Mouse (Mus musculus) right cerebral cortex, adult 18-20 months (tissue): ENCODE results near the gene Tcl1b2.
"Not testable (repeated sequence)": the region's sequence is repeated elsewhere in the genome, so short reads cannot be mapped to it uniquely, and the experiment has no call there.

Experiments used
- DNase-seq: peaks from one replicate; pipeline ENCODE4 v3.0.0; 2022; ENCODE audit warnings: mixed read lengths

Gene Tcl1b2

DNA sequence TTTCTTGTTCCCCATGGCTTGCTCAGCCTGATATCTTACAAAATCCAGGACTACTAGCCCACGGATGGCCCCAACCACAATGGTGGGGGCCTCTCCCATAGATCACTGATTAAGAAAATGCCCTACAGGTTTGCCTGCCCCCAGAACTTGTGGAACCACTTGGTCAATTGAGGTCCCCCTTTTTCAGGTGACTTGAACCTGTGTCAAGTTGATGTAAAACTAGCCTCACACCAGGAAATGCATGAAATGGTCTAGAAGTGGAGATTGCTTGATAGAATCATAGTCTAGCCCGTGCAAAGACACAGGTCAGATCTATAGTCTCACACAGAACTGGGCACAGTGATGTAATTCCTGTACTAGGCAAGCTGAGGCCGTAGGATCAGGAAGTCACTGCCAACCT, at the start of gene Tcl1b2:
Gene Tcl1b2, plus strand, starts transcription at position 301 of the 400 bp plus-strand sequence.
- no peak for DNase-seq

DNA sequence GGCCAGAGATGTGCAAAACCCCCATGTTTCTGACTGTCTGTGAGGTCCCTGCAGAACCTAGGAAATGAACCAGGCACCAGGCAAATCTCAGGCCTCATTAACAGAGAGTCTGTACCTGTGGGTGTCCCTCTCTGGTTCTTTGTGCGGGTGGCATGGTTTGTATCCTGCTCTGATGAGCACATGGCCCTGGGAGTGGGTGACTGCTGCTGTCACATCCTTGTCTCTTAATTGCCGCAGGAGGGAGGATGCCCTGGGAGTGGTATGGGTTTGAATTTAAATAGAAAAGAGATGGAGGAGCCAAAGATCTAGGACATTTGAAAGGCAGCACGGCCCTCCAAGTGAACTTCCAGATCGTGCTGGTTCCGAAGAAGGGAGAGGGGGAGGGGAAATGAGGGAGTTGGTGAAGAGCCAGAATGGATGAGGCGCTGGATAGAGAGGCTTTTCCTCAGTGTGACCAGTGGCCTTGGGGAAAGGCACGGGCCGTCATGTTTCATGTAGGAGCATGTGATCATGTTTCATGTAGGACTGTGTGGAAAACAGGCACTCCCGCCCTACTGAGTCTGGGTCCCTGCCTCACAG, 46.3 kb upstream of the Tcl1b2 start:
- no peak for DNase-seq

- peak; percentile 53 for DNase-seq
Observed at GRCm38 (mm10) chr12:105102901-105103300, 42.9 kb upstream of the Tcl1b2 start.

- DNase-seq = peak; percentile 58
Observed at GRCm38 (mm10) chr12:105104036-105104435, 41.8 kb upstream of the Tcl1b2 start.

DNA sequence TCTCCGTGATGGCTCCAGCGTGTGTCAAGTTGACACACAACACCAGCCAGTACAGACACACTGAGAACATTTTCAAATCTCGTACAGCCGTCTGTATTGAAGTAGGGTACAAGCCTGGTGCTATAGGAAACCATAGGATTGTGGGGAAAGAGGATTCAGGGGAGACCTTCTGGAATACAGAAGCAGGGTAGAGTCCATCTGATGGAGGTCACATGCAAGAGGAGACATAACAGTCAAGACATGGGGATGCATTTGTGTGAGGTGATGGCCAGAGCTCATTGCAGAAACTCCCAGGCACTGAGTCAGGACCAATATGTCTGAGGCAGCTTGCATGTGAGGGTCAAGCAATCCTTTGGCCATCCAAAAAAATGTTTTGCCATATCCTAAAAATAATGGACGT, 40.5 kb upstream of the Tcl1b2 start:
- DNase-seq = no peak

DNA sequence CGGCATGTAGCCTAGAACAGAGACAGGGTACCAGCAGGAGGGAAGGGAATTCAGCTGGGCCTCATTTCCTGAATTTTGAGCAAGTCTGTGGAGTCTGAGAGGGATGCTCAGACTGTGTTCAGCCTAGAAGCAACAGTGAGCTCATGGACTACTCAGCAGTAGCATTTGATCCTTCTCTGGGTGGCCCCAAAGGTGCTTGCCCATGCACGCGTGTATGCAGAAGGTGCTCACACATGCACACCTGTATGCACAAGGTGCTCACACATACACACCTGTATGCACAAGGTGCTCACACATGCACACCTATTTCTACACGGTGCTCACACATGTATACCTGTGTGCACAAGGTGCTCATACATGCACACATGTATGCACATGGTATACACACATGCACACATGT, 37.0 kb upstream of the Tcl1b2 start:
- DNase-seq = no peak

- DNase-seq = peak; percentile 64
Observed at GRCm38 (mm10) chr12:105109406-105109805, 36.4 kb upstream of the Tcl1b2 start.

- no peak for DNase-seq
Observed at GRCm38 (mm10) chr12:105109812-105110211, 36.0 kb upstream of the Tcl1b2 start.

DNA sequence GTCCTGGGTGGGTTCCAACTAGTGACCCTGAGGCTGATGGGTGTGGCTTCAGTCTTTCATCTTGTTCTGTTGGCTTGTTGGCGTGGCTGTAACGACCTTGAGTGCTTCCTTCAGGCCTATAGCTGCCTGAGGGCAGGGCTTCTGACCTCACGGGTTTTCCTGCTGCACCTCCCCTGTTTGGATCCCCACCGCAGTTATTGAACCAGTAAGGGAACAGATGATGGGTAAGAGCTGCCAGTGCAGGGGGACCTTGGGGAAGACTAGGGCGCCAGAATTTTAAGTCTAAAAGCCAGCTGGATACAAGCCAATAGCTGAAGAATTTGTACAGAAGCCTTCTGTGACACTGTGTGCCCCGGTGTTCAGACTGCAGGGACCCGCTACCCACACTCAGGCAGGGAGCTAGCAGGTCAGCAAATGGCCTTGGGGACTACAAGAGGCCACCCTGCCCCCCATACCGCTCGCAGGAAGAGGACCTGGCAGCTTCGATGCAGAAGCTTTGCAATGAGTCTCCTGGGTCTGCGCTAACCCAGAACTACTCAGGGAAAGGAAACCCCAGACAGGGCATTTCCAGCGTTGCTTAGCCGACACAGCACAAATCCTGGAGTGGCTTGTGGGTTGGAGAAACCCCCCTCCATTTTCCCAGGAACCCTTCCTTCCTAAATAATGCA, 33.4 kb upstream of the Tcl1b2 start:
- no peak for DNase-seq

GRCm38 (mm10) chr12:105116648-105117047, 29.2 kb upstream of the Tcl1b2 start:
- DNase-seq = no peak

GRCm38 (mm10) chr12:105125362-105125761, 20.5 kb upstream of the Tcl1b2 start:
- no peak for DNase-seq

GRCm38 (mm10) chr12:105126516-105126915, 19.3 kb upstream of the Tcl1b2 start:
- no peak for DNase-seq

GRCm38 (mm10) chr12:105127607-105128006, 18.2 kb upstream of the Tcl1b2 start:
- no peak for DNase-seq

DNA sequence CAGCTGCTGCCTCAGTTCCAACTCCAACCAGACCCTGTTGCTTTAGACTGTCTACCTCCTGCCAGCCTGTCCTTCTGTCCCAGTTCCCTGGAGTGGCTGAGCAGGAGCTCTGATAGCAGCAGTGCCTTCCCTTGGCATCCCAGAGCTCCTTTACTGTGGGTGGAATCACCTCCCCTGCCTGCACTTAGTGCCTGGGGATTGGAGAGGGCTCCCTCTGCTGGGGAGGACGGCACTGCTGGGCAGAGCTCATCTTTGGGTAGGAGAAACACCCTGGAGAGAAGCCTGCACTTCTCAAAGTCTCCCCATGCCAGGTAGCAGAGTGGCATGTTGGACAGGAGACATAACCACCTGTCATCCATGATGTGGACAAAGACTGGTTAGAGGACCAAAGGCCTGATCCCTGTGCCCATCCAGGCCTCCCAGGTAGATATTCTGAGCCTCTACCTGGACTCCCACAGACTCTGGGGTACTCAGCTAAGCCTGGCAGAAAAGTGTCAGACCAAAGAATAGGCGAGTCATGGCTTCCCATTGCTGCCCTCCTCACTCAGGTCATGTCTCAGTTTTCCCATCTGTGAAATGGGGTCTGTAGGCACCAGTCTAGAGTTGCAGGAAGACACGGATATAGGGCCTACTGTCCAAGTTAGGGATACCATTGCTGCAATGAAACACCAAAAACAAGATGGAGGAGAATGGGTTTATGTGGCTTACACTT, 16.2 kb upstream of the Tcl1b2 start:
- DNase-seq = not testable (repeated sequence)

- DNase-seq = not testable (repeated sequence)
Observed at GRCm38 (mm10) chr12:105134167-105134566, 11.6 kb upstream of the Tcl1b2 start.

- not testable (repeated sequence) for DNase-seq
Observed at GRCm38 (mm10) chr12:105134826-105135225, 11.0 kb upstream of the Tcl1b2 start.

DNA sequence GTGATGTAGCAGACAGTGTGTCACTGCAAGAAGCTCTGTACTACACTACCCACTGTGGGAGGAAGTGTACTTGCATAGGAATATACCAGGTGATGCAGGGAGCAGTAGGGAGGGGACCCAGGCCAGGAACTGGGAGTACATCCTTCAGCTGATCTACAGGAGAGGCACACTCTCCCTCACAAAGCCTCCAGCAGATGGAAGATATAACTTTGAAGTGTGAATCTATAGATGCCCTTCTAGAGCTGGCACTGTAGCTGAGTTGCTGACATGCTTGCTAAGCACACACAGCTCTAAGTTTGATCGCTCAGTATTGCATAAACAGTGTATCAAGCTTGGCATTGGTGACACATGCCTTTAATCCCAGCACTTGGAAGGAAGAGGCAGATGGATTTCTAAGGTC, 8.1 kb upstream of the Tcl1b2 start:
- DNase-seq = not testable (repeated sequence)

- DNase-seq = no peak
Observed at GRCm38 (mm10) chr12:105143096-105143495, 2.7 kb upstream of the Tcl1b2 start.

GRCm38 (mm10) chr12:105144928-105145327, 886 bp upstream of the Tcl1b2 start:
- not testable (repeated sequence) for DNase-seq

GRCm38 (mm10) chr12:105155286-105155685, 9.5 kb downstream of the Tcl1b2 start:
- DNase-seq = peak; percentile 11

DNA sequence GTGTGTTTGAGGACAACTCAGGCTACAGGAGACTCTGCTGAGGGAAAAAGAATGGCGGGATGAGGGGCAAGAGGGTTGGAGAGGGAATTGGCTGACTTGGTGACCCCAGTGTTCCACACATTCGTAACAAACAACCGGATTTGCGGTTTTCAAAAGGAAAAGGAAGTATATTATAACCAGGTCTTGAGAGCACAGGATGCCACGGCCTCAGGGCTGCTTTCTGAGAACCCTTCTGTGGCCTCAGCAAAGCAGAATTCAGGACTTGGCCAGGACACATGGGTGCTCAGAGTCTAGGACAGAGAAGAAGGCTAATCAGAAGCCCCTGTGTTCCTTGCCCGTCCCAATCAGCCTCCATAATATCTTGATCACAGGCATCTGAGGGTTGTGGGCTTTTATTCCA, 13.0 kb downstream of the Tcl1b2 start:
- no peak for DNase-seq

- no peak for DNase-seq
Observed at GRCm38 (mm10) chr12:105159390-105159789, 13.6 kb downstream of the Tcl1b2 start, which contains the start of gene Tcl1b1. Gene Tcl1b1 (plus strand): TSS chr12:105159690.

GRCm38 (mm10) chr12:105166734-105167133, 20.9 kb downstream of the Tcl1b2 start:
- DNase-seq = no peak

- no peak for DNase-seq
Observed at GRCm38 (mm10) chr12:105173366-105173765, 27.6 kb downstream of the Tcl1b2 start.
